Mouse (Mus musculus) liver, postnatal 0 days (tissue): ENCODE data around the gene Ajuba.

Source experiments
- CTCF ChIP-seq: sonication (generic); IDR thresholded peaks from 2 replicates; pipeline ENCODE4 v1.5.1; 2016; ENCODE audit warnings: antibody characterized with exemption, low read depth
- EP300 ChIP-seq: IDR thresholded peaks from 2 replicates; pipeline ENCODE4 v1.6.1; 2016; ENCODE audit warnings: antibody characterized with exemption, low read depth, mild to moderate bottlenecking

DNA sequence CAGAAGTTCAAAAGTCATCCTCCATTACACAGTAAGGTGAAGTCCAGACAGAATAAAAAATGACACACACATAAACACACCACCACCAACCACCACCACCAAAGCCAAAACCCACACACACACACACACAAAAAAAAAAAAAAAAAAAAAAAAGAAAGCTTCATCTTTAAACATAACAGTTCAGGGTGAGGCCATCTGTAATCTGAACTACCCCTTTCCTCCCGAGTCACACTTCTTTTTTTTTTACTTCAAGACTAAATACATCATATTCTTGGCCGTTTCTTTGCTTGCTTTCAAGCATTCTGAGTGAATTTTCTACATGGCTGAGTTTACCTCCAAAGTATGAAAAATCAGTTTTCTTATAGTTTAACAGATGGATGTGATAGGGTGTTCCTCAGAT is 24.2 kb upstream of the Ajuba start:
- no peak for TF ChIP-seq CTCF
- no peak for TF ChIP-seq EP300
